Mouse (Mus musculus) cerebellum, adult 18-20 months (tissue): ENCODE measurements around the gene Mbd3.

Experiments
- DNase-seq, 2 experiments: peaks; one replicate each; pipeline ENCODE4 v3.0.0; 2021

Mbd3 gene

GRCm38 (mm10) chr10:80396822-80397523 is 2.4 kb downstream of the Mbd3 start:
- DNase-seq = no peak

- DNase-seq = no peak
Measured at GRCm38 (mm10) chr10:80395025-80395627, 4.2 kb downstream of the Mbd3 start.

GRCm38 (mm10) chr10:80392687-80393086 is 6.7 kb downstream of the Mbd3 start:
- DNase-seq = no peak

DNA sequence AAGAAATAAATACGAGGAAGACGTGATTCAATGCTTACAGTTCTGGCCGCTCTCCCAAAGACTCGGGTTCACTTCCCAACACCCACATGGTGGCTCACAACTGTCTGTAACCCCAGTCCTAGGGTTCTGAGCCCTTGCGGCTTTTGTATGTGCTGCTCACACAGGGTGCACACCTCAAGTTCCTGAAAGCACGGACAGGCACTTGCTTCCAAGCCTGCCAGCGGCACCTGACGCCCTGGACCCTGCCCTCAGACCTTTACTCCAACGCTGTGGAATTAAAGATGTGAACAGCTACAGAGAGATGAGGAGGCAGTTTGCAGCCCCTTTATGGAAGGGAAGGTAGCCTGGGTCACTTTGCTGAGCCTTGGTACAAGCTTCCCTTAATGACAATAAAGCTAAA is 8.7 kb downstream of the Mbd3 start:
- no peak for DNase-seq

DNA sequence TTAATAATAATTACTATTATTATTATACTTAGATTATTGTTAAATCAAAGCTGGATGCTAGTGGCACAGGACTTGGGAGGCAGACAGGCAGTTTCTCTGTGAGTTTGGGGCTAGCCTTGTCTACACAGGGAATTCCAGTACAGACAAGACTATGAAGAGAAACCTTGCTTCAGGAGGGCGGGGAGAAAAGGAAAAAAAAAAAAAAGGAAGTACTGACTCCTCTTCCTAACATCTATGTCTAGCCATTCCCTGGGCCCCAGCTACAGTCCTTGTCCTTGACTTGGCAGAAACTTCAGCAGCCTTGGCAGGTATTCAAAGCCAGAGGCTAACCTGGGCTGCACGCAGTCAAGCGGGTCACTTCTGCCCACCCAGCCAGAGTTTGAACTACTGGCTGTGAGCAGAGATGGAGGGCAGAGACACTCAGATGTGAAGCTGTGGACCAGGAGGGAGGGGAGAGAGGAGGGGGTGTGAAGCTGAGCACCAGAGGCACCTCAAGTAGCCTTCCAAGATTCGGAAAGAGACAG is 10.1 kb downstream of the Mbd3 start:
- no peak for DNase-seq

GRCm38 (mm10) chr10:80388731-80389130 is 10.6 kb downstream of the Mbd3 start:
- DNase-seq = no peak

- peak; percentile 81 to 95 for DNase-seq
Measured at GRCm38 (mm10) chr10:80387522-80387959, 11.8 kb downstream of the Mbd3 start, which contains the start of gene Mex3d. Mex3d (minus strand) TSS chr10:80387659.

DNA sequence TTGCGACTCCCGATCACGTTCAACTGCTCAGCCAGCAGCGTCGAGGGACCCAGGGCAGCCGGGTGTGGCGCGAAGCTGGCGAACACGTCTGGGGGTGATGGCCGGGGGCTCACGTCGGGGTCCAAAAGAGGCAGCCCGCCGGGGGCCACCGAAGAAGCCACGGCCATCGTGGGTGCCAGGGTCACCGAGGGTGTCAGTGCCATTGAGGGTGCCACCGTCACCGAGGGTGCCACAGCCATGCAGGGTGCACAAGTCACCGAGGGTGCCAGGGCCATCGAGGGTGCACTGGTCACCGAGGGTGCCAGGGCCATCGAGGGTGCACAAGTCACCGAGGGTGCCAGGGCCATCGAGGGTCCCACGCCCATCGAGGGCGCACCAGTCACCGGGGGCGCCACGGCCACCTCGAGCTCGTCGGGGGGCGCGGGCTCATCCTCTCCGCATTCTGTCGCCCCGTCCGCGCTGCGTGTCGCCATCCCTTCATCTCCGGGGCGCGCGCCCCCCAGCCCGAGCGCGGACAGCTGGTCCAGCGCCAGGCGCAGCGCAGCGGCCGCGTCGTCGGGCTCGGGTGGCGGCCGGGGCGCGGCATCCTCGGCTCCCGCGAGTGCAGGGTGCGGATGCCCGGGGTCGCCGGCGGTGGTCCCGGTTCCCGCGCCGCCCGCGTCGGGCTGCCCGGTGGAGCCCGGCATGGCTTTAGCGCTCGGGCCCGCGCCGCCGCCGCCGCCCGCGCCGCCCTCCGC is 12.4 kb downstream of the Mbd3 start:
- peak in 1 of 2 experiments; percentile 56 for DNase-seq

DNA sequence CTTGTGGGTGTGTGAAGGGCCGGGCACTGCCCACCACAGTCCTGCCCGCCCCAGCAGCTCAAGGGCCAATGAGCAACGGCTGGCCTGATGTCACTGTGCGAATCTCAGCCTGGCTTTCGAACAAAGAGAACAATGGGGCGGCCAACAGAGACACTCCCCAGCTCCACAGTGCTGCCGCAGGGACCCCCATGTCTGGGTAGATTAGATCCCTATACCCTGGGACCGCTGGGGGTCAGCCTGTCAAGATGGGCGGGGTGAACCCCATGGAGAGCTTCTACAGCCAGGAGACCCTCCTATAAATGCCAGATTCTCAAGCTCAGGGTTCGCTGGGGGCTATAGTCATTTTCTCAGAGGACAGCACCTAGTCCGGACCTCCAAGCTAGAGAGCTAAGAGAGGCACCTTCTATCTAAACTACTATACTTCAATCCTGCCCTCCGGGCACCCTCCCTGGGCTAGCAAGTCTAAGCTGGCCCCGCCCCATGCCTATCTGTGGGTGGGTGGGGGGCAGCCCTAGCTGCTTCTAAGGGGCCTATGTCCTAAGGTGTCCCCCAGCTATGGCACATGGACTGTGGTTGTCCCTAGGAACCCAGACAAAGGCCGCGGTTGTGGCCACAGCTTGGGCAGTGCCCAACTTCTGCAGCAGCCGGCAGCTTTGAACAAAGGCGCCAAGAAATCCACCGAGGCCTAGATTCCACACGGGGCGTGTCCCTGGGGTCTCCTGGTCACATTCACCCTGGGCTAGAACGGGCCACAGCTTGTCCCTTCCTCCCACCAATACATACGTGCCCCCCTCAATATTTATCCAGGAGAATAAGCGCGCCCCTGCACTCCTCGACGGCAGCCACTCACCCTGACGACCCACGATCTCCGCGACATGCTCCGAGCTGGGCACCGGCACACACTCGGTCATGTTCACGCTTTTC is 13.3 kb downstream of the Mbd3 start:
- DNase-seq = no peak

DNA sequence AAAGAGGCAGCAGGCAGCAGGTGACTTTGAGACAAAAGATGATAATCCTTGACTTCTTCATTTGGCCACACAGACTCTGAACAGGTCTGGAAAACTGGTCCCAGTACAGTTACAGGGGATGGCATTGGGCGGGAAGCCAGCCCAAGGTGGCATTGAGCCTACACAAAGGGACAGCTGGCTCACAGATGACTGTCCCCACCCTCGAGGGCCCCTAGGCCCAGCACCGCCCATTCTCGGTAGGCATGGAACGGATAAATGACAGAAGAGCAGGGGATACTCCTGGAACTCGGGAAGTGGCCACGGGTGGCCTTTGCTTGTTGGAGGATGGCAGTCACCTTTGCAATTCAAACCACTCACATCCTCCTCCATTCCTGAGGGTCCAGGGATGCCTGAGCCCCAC is 14.0 kb downstream of the Mbd3 start:
- no peak for DNase-seq

GRCm38 (mm10) chr10:80384709-80385108 is 14.6 kb downstream of the Mbd3 start:
- no peak for DNase-seq

- DNase-seq = no peak
Measured at GRCm38 (mm10) chr10:80384115-80384639, 15.2 kb downstream of the Mbd3 start.

- no peak for DNase-seq
Measured at GRCm38 (mm10) chr10:80383431-80383830, 15.9 kb downstream of the Mbd3 start.

GRCm38 (mm10) chr10:80382641-80383365 is 16.5 kb downstream of the Mbd3 start:
- DNase-seq = no peak

DNA sequence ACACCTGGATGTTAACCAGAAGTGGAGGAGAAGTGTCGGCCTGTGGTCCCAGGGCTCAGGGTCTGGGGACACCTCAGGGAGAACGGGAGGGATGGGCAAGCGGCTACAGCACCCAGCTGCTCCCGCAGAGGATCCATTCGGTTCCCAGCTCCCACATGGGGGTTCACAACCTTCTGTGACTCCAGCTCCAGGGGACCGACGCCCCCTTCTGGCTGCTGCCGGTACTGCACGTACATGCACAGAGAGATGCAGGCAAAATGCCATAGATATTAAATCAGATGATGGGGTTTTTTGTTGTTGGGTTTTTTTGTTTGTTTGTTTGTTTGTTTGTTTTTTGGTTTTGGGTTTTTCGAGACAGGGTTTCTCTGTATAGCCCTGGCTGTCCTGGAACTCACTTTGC is 21.6 kb downstream of the Mbd3 start:
- DNase-seq = no peak

- peak; percentile 92 to 93 for DNase-seq
Measured at GRCm38 (mm10) chr10:80376160-80376559, 23.2 kb downstream of the Mbd3 start.

- peak; percentile 90 for DNase-seq
Measured at GRCm38 (mm10) chr10:80374063-80374462, 25.3 kb downstream of the Mbd3 start.

DNA sequence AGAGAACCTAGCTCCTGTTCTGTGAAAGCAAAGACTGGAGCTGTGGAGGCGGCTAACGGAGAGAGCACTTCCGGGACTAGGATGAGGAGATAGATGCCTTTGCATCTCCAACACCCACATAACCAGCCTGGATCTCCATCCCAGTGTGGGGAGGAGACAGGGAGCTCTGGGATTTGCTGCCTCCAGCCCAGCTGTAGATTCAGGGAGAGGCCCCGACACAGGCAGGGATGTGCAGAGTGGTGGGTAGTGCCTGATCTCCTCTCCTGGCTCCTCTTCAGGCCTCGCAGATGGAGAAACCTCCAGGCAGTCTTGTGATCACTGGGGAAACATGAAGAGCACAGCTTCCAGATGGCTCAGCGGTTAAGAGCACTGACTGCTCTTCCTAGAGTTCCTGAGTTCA is 26.6 kb downstream of the Mbd3 start:
- DNase-seq = no peak

DNA sequence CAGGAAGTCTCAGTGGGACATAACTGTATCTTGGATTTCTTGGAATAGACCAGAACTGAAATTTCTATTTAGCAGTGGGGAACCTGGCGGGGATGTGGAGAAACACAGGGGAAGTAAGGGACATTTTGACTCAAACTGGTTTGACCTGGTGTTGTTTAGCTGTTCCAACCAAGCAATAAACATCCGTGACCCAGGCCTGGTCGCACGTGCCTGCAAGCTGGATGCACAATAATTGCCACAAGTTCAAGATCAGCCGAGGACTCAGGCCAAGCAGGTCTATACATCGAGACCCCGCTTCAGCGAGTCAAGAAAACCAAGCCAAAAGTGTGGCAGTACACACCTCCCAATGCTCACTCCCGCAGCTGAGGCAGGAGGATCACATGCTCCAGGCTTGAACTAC is 27.4 kb downstream of the Mbd3 start:
- DNase-seq = no peak

- DNase-seq = peak; percentile 62 to 79
Measured at GRCm38 (mm10) chr10:80371411-80371966, 27.9 kb downstream of the Mbd3 start.
